ENCODE assay signal across 8 mouse cellular contexts in genomic region chr6:83136881-83137575, GRCm38 (mm10). TPM values are rescaled to one million over a fixed set of nuclear protein-coding genes. Genes with fewer than 3 reads are reported as not detected.
DNase-seq lines count a peak whose midpoint lies in the region; ATAC-seq and TF ChIP-seq lines count a peak whose summit lies in the region.

No protein-coding gene starts in this region.

- TF ChIP-seq CTCF in lung, postnatal 0 days (IDR thresholded peaks at IDR 0.05) = no peak

- H3K4me1 ChIP-seq in lung, postnatal 0 days (ENCODE audit: insufficient read depth, low read depth, low read length) = peaks cover 21% of the 10 kb centered on the region; the same call in 1 of the 2 replicates

- no peaks in the 10 kb centered on the region for H3K27me3 ChIP-seq in lung, postnatal 0 days (replicated peaks; ENCODE audit: insufficient read depth, low read length)

- peak overlapping the region; percentile 51 for H3K4me3 ChIP-seq in lung, postnatal 0 days (ENCODE audit: low read depth, low read length)

- peak overlapping the region; percentile 89 for H3K4me2 ChIP-seq in lung, postnatal 0 days (replicated peaks; ENCODE audit: low read depth, low read length)

- H3K9ac ChIP-seq in lung, postnatal 0 days (replicated peaks; ENCODE audit: low read depth) = peak overlapping the region; percentile 61

- DNase-seq in frontal cortex, postnatal 10 days (ENCODE audit: low spot score in 2 of 2) = no peak
- DNase-seq in gastrocnemius, postnatal 4 days (ENCODE audit: low spot score in 2 of 2) = peak; percentile 85 to 89
- peak; percentile 82 for DNase-seq in kidney, adult 18-20 months
- DNase-seq in lung, postnatal 0 days (ENCODE audit: low spot score) = peak; percentile 85
- DNase-seq in retina, embryonic 14.5 days (ENCODE audit: low spot score) = peak; percentile 80
- DNase-seq in cerebellum, adult 11-12 months = no peak

- peak; percentile 27; the same call in 1 of the 2 replicates for ATAC-seq in frontal cortex, adult (ENCODE audit: low TSS enrichment)
- ATAC-seq in common myeloid progenitor, adult 5-6 weeks (replicated peaks; ENCODE audit: low read depth, poor library complexity, severe bottlenecking) = peak; percentile 23
- peak; percentile 75 for ATAC-seq in lung, postnatal 0 days

- WGBS in lung, postnatal 0 days = 1% methylated on average over 22 of the region's 26 CpGs

- peak overlapping the region; percentile 96 for H3K27ac ChIP-seq in lung, postnatal 0 days (ENCODE audit: low read length)

- H3K36me3 ChIP-seq in lung, postnatal 0 days (ENCODE audit: insufficient read depth, low read length) = no peaks in the 10 kb centered on the region

- H3K9me3 ChIP-seq in lung, postnatal 0 days (ENCODE audit: low read length) = no peaks in the 10 kb centered on the region

- no peak for TF ChIP-seq EP300 in lung, postnatal 0 days (IDR thresholded peaks at IDR 0.05)

RNA-seq across cellular contexts. Expression of gene Rtkn, which starts 1.8 kb away (rescaled TPM):
- total RNA-seq in common myeloid progenitor, adult 5-6 weeks (2017) = 0.96 and 3.9 TPM in 2 replicates
- total RNA-seq in gastrocnemius, postnatal 4 days (2021) = 10 to 100 TPM; 31.0 to 34.6 TPM
- 51.2 and 63.8 TPM in 2 replicates for polyA plus RNA-seq in lung, postnatal 0 days (2015; fragmentation: Nextera tagmentation; extraction: Ambion mirVana)

RNA-seq across cellular contexts. Expression of gene Ino80b, which starts 11.8 kb away (rescaled TPM):
- total RNA-seq in common myeloid progenitor, adult 5-6 weeks (2017) = 40.2 and 58.8 TPM in 2 replicates
- total RNA-seq in gastrocnemius, postnatal 4 days (2021) = 10 to 100 TPM; 18.6 to 20.6 TPM
- 14.5 and 18.1 TPM in 2 replicates for polyA plus RNA-seq in lung, postnatal 0 days (2015; fragmentation: Nextera tagmentation; extraction: Ambion mirVana)

RNA-seq across cellular contexts. Expression of gene Wbp1, which starts 15.7 kb away (rescaled TPM):
- 70.1 and 85.3 TPM in 2 replicates for total RNA-seq in common myeloid progenitor, adult 5-6 weeks (2017)
- total RNA-seq in gastrocnemius, postnatal 4 days (2021) = 10 to 100 TPM; 52.7 to 62.3 TPM
- polyA plus RNA-seq in lung, postnatal 0 days (2015; fragmentation: Nextera tagmentation; extraction: Ambion mirVana) = 57.9 and 62.4 TPM in 2 replicates

RNA-seq across cellular contexts. Expression of gene Wdr54, which starts 19.2 kb away (rescaled TPM):
- not detected in 2 replicates for total RNA-seq in common myeloid progenitor, adult 5-6 weeks (2017)
- total RNA-seq in gastrocnemius, postnatal 4 days (2021) = 1 to 10 TPM; 1.9 to 2.5 TPM
- 3.1 and 3.3 TPM in 2 replicates for polyA plus RNA-seq in lung, postnatal 0 days (2015; fragmentation: Nextera tagmentation; extraction: Ambion mirVana)

RNA-seq across cellular contexts. Expression of gene 1700003E16Rik, which starts 19.2 kb away (rescaled TPM):
- total RNA-seq in common myeloid progenitor, adult 5-6 weeks (2017) = not detected in 2 replicates
- not detected for total RNA-seq in gastrocnemius, postnatal 4 days (2021)
- 6.1 and 9.8 TPM in 2 replicates for polyA plus RNA-seq in lung, postnatal 0 days (2015; fragmentation: Nextera tagmentation; extraction: Ambion mirVana)

Comparison
In these comparisons a context has a peak if more than half of its experiments do, and no peak if none do; other contexts are left out.
1. ATAC-seq: peak in every context shown above with its lines; median percentile 75 in lung, postnatal 0 days; 27 in frontal cortex, adult; 23 in common myeloid progenitor, adult 5-6 weeks.
2. DNase-seq: peak in gastrocnemius, postnatal 4 days (2 of 2), kidney, adult 18-20 months (single experiment), lung, postnatal 0 days (single experiment) and retina, embryonic 14.5 days (single experiment); none in frontal cortex, postnatal 10 days (0 of 2) and cerebellum, adult 11-12 months (single experiment).